Mouse (Mus musculus) kidney, adult 2 months (tissue): ENCODE data around the gene Rmnd1.

Experiments used
- CTCF ChIP-seq: fragments of 200-500 bp; conservative IDR thresholded peaks from 2 replicates; pipeline ENCODE4 v1.5.1; 2011; ENCODE audit warnings: low read depth, mild to moderate bottlenecking, control low read depth, low read length, moderate library complexity, mixed read lengths; ENCODE audit not compliant: insufficient read depth, insufficient read length
- POLR2A ChIP-seq: fragments of 200-500 bp; IDR thresholded peaks from one replicate; pipeline ENCODE4 v1.6.1; 2011; ENCODE audit warnings: low read depth, low read length, control low read depth

DNA sequence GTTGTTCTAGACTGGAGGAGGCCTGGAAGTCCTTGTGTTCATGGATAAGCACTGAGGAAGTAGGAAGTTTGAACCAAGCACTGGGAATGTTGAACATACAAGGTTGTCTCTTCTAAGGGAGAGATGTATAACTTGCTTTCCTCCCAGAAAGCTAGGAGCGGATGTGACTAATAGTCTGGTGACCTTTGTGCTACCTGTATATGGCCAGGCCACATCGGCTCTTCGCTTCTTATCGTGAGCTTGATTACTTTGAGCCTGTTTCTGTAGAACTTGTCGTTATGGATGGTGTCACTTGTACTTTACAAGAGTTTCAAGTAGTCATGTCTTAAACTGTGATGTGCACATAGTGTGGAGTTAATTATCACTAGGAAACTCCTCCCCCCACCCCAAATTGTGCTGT, 44.4 kb upstream of the Rmnd1 start:
- TF ChIP-seq CTCF (no peak), POLR2A (no peak)
